Mouse (Mus musculus) megakaryocyte, adult 5-6 weeks (primary cell): Measurements from ENCODE around the gene Bbc3. TPM values are rescaled to one million over a fixed set of nuclear protein-coding genes. Genes with fewer than 3 reads are reported as not detected.

Experiments
- total RNA-seq, 2 experiments: library from RNA; stranded (forward) in 1 of 2; stranded (reverse) in 1 of 2; fragments of 153-499, 151-499 nt in 1 of 2; fragments of 221-1000, 200-1000 nt in 1 of 2; gene quantifications; 2 replicates each; pipeline versions ENCODE4 v1.2.3 to v1.2.4; 2015 to 2017

Bbc3 gene
- total RNA-seq, 2 experiments from 2014 or later: 1.1 to 3.3 TPM

Other genes starting within 250 kb of the Bbc3 start
- 0.16 and 0.27 TPM in 2 replicates for gene Zfp541, start 246.6 kb upstream of the Bbc3 start, total RNA-seq (2015)
- 0.53 TPM in 1 of 2 replicates, not detected in the other for gene Zfp541, start 246.6 kb upstream of the Bbc3 start, total RNA-seq (2017)
- 62.0 and 65.7 TPM in 2 replicates for gene Napa, start 209.9 kb upstream of the Bbc3 start, total RNA-seq (2015)
- gene Napa, start 209.9 kb upstream of the Bbc3 start, total RNA-seq (2017): 39.8 and 39.9 TPM in 2 replicates
- 8.9 and 9.9 TPM in 2 replicates for gene Kptn, start 188.5 kb upstream of the Bbc3 start, total RNA-seq (2015)
- gene Kptn, start 188.5 kb upstream of the Bbc3 start, total RNA-seq (2017): 9.7 and 18.9 TPM in 2 replicates
- gene Slc8a2, start 178.6 kb upstream of the Bbc3 start, total RNA-seq (2015): not detected in 2 replicates
- gene Slc8a2, start 178.6 kb upstream of the Bbc3 start, total RNA-seq (2017): not detected in 2 replicates
- 0.89 and 1.9 TPM in 2 replicates for gene Meis3, start 133.3 kb upstream of the Bbc3 start, total RNA-seq (2015)
- not detected in 2 replicates for gene Meis3, start 133.3 kb upstream of the Bbc3 start, total RNA-seq (2017)
- 8.5 and 9.5 TPM in 2 replicates for gene Dhx34, start 86.4 kb upstream of the Bbc3 start, total RNA-seq (2015)
- gene Dhx34, start 86.4 kb upstream of the Bbc3 start, total RNA-seq (2017): 7.5 and 8.3 TPM in 2 replicates
- gene C5ar2, start 64.2 kb upstream of the Bbc3 start, total RNA-seq (2015): 5.7 and 7.4 TPM in 2 replicates
- gene C5ar2, start 64.2 kb upstream of the Bbc3 start, total RNA-seq (2017): 6.9 and 10.7 TPM in 2 replicates
- gene C5ar1, start 48.9 kb upstream of the Bbc3 start, total RNA-seq (2015): 49.8 TPM in 2 replicates
- gene C5ar1, start 48.9 kb upstream of the Bbc3 start, total RNA-seq (2017): 13.6 and 22.2 TPM in 2 replicates
- 7.3 and 8.7 TPM in 2 replicates for gene Inafm1, start 34.8 kb upstream of the Bbc3 start, total RNA-seq (2015)
- 3.7 and 5.4 TPM in 2 replicates for gene Inafm1, start 34.8 kb upstream of the Bbc3 start, total RNA-seq (2017)
- gene Ccdc9, start 21.6 kb upstream of the Bbc3 start, total RNA-seq (2015): 26.0 and 30.3 TPM in 2 replicates
- gene Ccdc9, start 21.6 kb upstream of the Bbc3 start, total RNA-seq (2017): 117 and 121 TPM in 2 replicates
- gene Sae1, start 79.4 kb downstream of the Bbc3 start, total RNA-seq (2015): 49.1 and 55.1 TPM in 2 replicates
- 267 and 278 TPM in 2 replicates for gene Sae1, start 79.4 kb downstream of the Bbc3 start, total RNA-seq (2017)
- 25.3 and 28.0 TPM in 2 replicates for gene Zc3h4, start 92.5 kb downstream of the Bbc3 start, total RNA-seq (2015)
- 20.6 and 34.0 TPM in 2 replicates for gene Zc3h4, start 92.5 kb downstream of the Bbc3 start, total RNA-seq (2017)
- 24.2 and 33.1 TPM in 2 replicates for gene Tmem160, start 144.4 kb downstream of the Bbc3 start, total RNA-seq (2015)
- gene Tmem160, start 144.4 kb downstream of the Bbc3 start, total RNA-seq (2017): 10.7 and 12.8 TPM in 2 replicates
- gene Npas1, start 169.3 kb downstream of the Bbc3 start, total RNA-seq (2015): not detected in 2 replicates
- not detected in 2 replicates for gene Npas1, start 169.3 kb downstream of the Bbc3 start, total RNA-seq (2017)